Mouse (Mus musculus): ENCODE measurements around the gene Smim14.

DNA sequence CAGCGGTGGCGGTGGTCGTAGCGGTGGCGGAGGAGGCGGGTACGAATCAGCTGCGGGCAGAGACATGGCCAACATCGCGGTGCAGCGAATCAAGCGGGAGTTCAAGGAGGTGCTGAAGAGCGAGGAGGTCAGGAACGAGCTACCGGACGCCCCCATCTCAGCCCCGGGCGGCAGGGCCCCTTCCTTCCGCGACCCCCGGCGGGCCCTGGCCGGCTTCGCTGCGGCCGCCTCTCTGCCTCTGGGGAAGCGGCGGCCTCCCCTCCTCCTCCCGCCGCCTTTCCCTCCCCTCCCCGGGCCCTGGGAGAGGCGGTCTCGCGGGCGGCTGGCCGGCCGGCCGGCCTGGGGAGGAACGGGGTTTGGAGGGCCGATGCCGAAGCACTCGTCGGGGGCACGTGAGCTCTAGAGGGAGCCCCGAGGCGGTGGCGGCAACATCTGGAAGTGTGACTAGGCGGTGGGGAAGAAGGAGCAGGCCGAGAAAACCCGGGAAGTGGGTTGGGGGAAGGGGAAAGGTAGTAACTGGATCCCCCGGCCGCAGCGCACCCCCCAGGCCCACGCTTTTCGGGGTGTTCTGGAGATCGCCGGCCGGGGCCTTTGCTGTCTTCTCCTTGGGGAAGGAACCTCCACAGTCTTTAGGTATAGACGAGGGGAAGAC, 562 bp upstream of the Smim14 start:
- no peak for TF ChIP-seq CTCF (IDR thresholded peaks at IDR 0.05; ENCODE audit: low read depth)
- peak; percentile 52; the same call in 1 of the 2 replicates for TF ChIP-seq EP300 (IDR thresholded peaks at IDR 0.05; ENCODE audit: low read depth)
